Mouse (Mus musculus) embryonic facial prominence, embryonic 13.5 days (tissue): ENCODE data around the gene F13b. TPM values are rescaled to one million over a fixed set of nuclear protein-coding genes. Genes with fewer than 3 reads are reported as not detected.

Source experiments
- ATAC-seq: fragments of 200-750 bp; cut with Nextera tagmentation; 2 replicates; pipeline ENCODE4 v1.8.0; 2017; ENCODE audit warnings: low read depth; ENCODE audit not compliant: insufficient number of reproducible peaks, insufficient read depth, low FRiP score, low TSS enrichment
- H3K27ac ChIP-seq: fragments of 300-500 bp; sonication (generic); 2 replicates; pipeline ENCODE4 v1.5.1; 2015; ENCODE audit warnings: moderate library complexity, mild to moderate bottlenecking, inconsistent platforms
- H3K27me3 ChIP-seq: fragments of 300-500 bp; sonication (generic); 2 replicates; pipeline ENCODE4 v1.6.1; 2015; ENCODE audit warnings: mild to moderate bottlenecking, inconsistent platforms
- H3K36me3 ChIP-seq: fragments of 300-500 bp; sonication (generic); 2 replicates; pipeline ENCODE4 v1.6.1; 2015; ENCODE audit warnings: mild to moderate bottlenecking, inconsistent platforms
- H3K4me1 ChIP-seq: fragments of 300-500 bp; sonication (generic); 2 replicates; pipeline ENCODE4 v1.6.1; 2015; ENCODE audit warnings: inconsistent platforms
- H3K4me2 ChIP-seq: fragments of 300-500 bp; sonication (generic); 2 replicates; pipeline ENCODE4 v1.6.1; 2015; ENCODE audit warnings: moderate library complexity, mild to moderate bottlenecking, inconsistent platforms
- H3K4me3 ChIP-seq: fragments of 300-500 bp; sonication (generic); 2 replicates; pipeline ENCODE4 v1.5.1; 2015; ENCODE audit warnings: mild to moderate bottlenecking, inconsistent platforms
- H3K9ac ChIP-seq: fragments of 300-500 bp; sonication (generic); 2 replicates; pipeline ENCODE4 v1.6.1; 2015; ENCODE audit warnings: mild to moderate bottlenecking, inconsistent platforms
- H3K9me3 ChIP-seq: fragments of 300-500 bp; sonication (generic); 2 replicates; pipeline ENCODE4 v1.6.1; 2016; ENCODE audit warnings: inconsistent platforms
- WGBS: fragments of 180-500 bp; shearing (Covaris S2); methylation state at CpG from one replicate; pipeline ENCODE4 v1.1.7; 2015; ENCODE audit warnings: mixed read lengths; 5-methylcytosine and 5-hydroxymethylcytosine counted together
- polyA plus RNA-seq: library from polyadenylated mRNA; unstranded; fragments of >200 nt; fragmentation: Nextera tagmentation; extraction: Ambion mirVana; gene quantifications from 2 replicates; pipeline ENCODE4 v1.2.1, GENCODE M21; 2015

The F13b gene
- polyA plus RNA-seq, 1 experiment from 2014 or later: not detected

- H3K36me3 ChIP-seq: 0 out of 2 replicates have a peak, but pooled peaks cover 3% of the 10 kb centered on the region
- no peak overlapping the region for H3K9ac ChIP-seq
- no peak overlapping the region for H3K4me2 ChIP-seq
- H3K9me3 ChIP-seq: no peaks in the 10 kb centered on the region
- no peaks in the 10 kb centered on the region for H3K27me3 ChIP-seq
- H3K4me3 ChIP-seq: no peak overlapping the region
- no peaks in the 10 kb centered on the region for H3K4me1 ChIP-seq
- ATAC-seq: no peak
- H3K27ac ChIP-seq: no peak overlapping the region
Measured at GRCm38 (mm10) chr1:139499751-139500150, 1.8 kb upstream of the F13b start.

GRCm38 (mm10) chr1:139514556-139514955 lies 13.1 kb downstream of the F13b start:
- WGBS: 85% methylated on average over 12 of the region's 12 CpGs
- ATAC-seq: no peak
- no peaks in the 10 kb centered on the region for H3K36me3 ChIP-seq
- no peak overlapping the region for H3K9ac ChIP-seq
- H3K4me3 ChIP-seq: no peak overlapping the region
- no peak overlapping the region for H3K4me2 ChIP-seq
- no peak overlapping the region for H3K27ac ChIP-seq
- no peaks in the 10 kb centered on the region for H3K9me3 ChIP-seq
- no peaks in the 10 kb centered on the region for H3K4me1 ChIP-seq
- H3K27me3 ChIP-seq: no peaks in the 10 kb centered on the region

- no peaks in the 10 kb centered on the region for H3K27me3 ChIP-seq
- no peak overlapping the region for H3K4me2 ChIP-seq
- no peaks in the 10 kb centered on the region for H3K36me3 ChIP-seq
- no peaks in the 10 kb centered on the region for H3K9me3 ChIP-seq
- no peaks in the 10 kb centered on the region for H3K4me1 ChIP-seq
- no peak overlapping the region for H3K9ac ChIP-seq
- H3K4me3 ChIP-seq: no peak overlapping the region
- no peak for ATAC-seq
- no peak overlapping the region for H3K27ac ChIP-seq
- 89% methylated on average over 1 of the region's 1 CpGs for WGBS
Measured at GRCm38 (mm10) chr1:139548536-139548935, 47.0 kb downstream of the F13b start.

GRCm38 (mm10) chr1:139551311-139551710 lies 49.8 kb downstream of the F13b start:
- H3K4me3 ChIP-seq: no peak overlapping the region
- no peak overlapping the region for H3K9ac ChIP-seq
- H3K27ac ChIP-seq: no peak overlapping the region
- H3K9me3 ChIP-seq: no peaks in the 10 kb centered on the region
- no peak for ATAC-seq
- H3K4me2 ChIP-seq: no peak overlapping the region
- H3K27me3 ChIP-seq: no peaks in the 10 kb centered on the region
- H3K36me3 ChIP-seq: no peaks in the 10 kb centered on the region
- no peaks in the 10 kb centered on the region for H3K4me1 ChIP-seq
- WGBS: 69% methylated on average over 1 of the region's 1 CpGs

GRCm38 (mm10) chr1:139560024-139560423 lies 58.5 kb downstream of the F13b start, which contains the start of gene Cfhr1:
Gene Cfhr1 (minus strand): TSS chr1:139560272.
- Histone ChIP-seq H3K9me3 (no peaks in the 10 kb centered on the region), H3K27me3 (no peaks in the 10 kb centered on the region)

More at GRCm38 (mm10) chr1:139560024-139560423, 58.5 kb downstream of the F13b start, which contains the start of gene Cfhr1:
- Histone ChIP-seq H3K4me3 (no peak within 1 kb of the TSS), H3K4me2 (no peak within 1 kb of the TSS), H3K4me1 (no peaks in the 10 kb centered on the region), H3K27ac (no peak within 1 kb of the TSS), H3K36me3 (no peaks in the 10 kb centered on the region), H3K9ac (no peak within 1 kb of the TSS)
- 31% methylated on average over 1 of the region's 1 CpGs for WGBS
- ATAC-seq: no peak

Other genes starting within 250 kb of the F13b start
- 0.08 TPM in 1 of 2 replicates, not detected in the other for gene Crb1, start 124.6 kb upstream of the F13b start, polyA plus RNA-seq
- 8.0 and 9.8 TPM in 2 replicates for gene Zbtb41, start 79.4 kb upstream of the F13b start, polyA plus RNA-seq
- 17.6 and 18.5 TPM in 2 replicates for gene Aspm, start 46.9 kb upstream of the F13b start, polyA plus RNA-seq
- not detected in 2 replicates for gene Cfhr1, start 58.6 kb downstream of the F13b start, polyA plus RNA-seq